In the genomic region with DNA sequence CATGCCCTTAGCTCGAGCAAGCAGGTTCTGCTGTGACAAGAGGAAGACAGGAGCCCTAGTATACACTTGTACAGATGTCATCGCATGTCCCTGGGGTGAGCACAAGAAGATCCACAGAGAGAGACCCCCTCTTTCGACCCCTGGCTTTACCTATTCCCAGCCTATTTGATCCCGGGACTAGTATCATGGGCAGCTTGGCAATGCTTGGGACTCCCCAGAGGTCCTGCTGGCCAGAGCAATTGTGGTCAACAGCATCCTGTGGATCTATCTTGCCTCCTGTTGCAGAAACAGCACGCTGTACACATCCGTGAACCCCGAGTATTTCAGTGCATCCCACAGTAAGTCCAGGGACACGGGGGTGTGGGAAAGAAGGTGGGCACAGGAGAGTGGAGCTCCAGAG, we compare ENCODE assay signal across 44 mouse cellular contexts. TPM values are rescaled to one million over a fixed set of nuclear protein-coding genes. Genes with fewer than 3 reads are reported as not detected.
"Had no signal": no experiment of that assay in that cellular context is flagged by ENCODE, and none has a peak within 500 bp of the region (broad histone marks: within the 10 kb centered on the region; RNA-seq: fewer than 3 reads in every experiment).

No protein-coding gene starts in this region.

- DNase-seq: heart, postnatal 10 days; heart, postnatal 14 days; heart, postnatal 4 days; kidney, adult 11 months; kidney, adult 18-20 months; kidney, adult 2 months; kidney, adult 8-10 months; kidney, adult 9 months; kidney, postnatal 10 days; kidney, postnatal 14 days; kidney, postnatal 25 days; kidney, postnatal 36 days; kidney, postnatal 4 days; layer of hippocampus, adult 9-11 months; layer of hippocampus, postnatal 36 days had no signal

- H3K27ac ChIP-seq: heart, embryonic 10.5 days; heart, embryonic 13.5 days; heart, embryonic 15.5 days; hindbrain, embryonic 10.5 days; hindbrain, embryonic 12.5 days; hindbrain, embryonic 13.5 days; hindbrain, embryonic 14.5 days; hindbrain, embryonic 15.5 days; hindbrain, postnatal 0 days; intestine, embryonic 15.5 days; kidney, embryonic 15.5 days; kidney, postnatal 0 days; layer of hippocampus, adult 2 months had no signal

- H3K9me3 ChIP-seq: heart, embryonic 10.5 days; heart, embryonic 12.5 days; heart, embryonic 13.5 days; heart, embryonic 15.5 days; hindbrain, embryonic 10.5 days; hindbrain, embryonic 12.5 days; hindbrain, embryonic 13.5 days; hindbrain, embryonic 15.5 days; intestine, embryonic 15.5 days; kidney, embryonic 15.5 days had no signal

- H3K36me3 ChIP-seq: heart, embryonic 10.5 days; heart, embryonic 12.5 days; heart, embryonic 13.5 days; heart, embryonic 15.5 days; hindbrain, embryonic 10.5 days; hindbrain, embryonic 12.5 days; hindbrain, embryonic 13.5 days; hindbrain, embryonic 15.5 days; intestine, embryonic 15.5 days; kidney, embryonic 15.5 days had no signal

- H3K4me3 ChIP-seq: heart, embryonic 10.5 days; heart, embryonic 12.5 days; heart, embryonic 13.5 days; heart, embryonic 15.5 days; hindbrain, embryonic 10.5 days; hindbrain, embryonic 12.5 days; hindbrain, embryonic 13.5 days; hindbrain, embryonic 15.5 days; intestine, embryonic 15.5 days; kidney, embryonic 15.5 days; layer of hippocampus, adult 2 months had no signal

- H3K4me2 ChIP-seq: heart, embryonic 11.5 days; heart, embryonic 12.5 days; heart, embryonic 13.5 days; heart, embryonic 15.5 days; hindbrain, embryonic 12.5 days; hindbrain, embryonic 13.5 days; hindbrain, embryonic 14.5 days; hindbrain, embryonic 15.5 days; intestine, embryonic 15.5 days; kidney, embryonic 15.5 days had no signal

- H3K9ac ChIP-seq: heart, embryonic 12.5 days; heart, embryonic 13.5 days; heart, embryonic 15.5 days; hindbrain, embryonic 12.5 days; hindbrain, embryonic 13.5 days; hindbrain, embryonic 14.5 days; hindbrain, embryonic 15.5 days; intestine, embryonic 15.5 days; kidney, embryonic 15.5 days had no signal

- ATAC-seq: hindbrain, embryonic 16.5 days; hindbrain, postnatal 0 days; inflammation-experienced regulatory T-cells, adult 6 months; intestine, embryonic 15.5 days; intestine, embryonic 16.5 days; intestine, postnatal 0 days had no signal

RNA-seq across cellular contexts. Expression of a gene that starts 14.5 kb away (rescaled TPM):
- polyA plus RNA-seq: heart, embryonic 10.5 days; heart, embryonic 12.5 days; heart, embryonic 16.5 days; heart, postnatal 0 days had no signal

RNA-seq across cellular contexts. Expression of a gene that starts 16.3 kb away (rescaled TPM):
- total RNA-seq: hematopoietic stem cell, adult 5-6 weeks had no signal

RNA-seq across cellular contexts. Expression of a gene that starts 35.3 kb away (rescaled TPM):
- total RNA-seq: hindbrain, postnatal 0 days; layer of hippocampus, adult 18-20 months; layer of hippocampus, adult 2 months; layer of hippocampus, adult 8-10 months; layer of hippocampus, postnatal 10 days; layer of hippocampus, postnatal 14 days; layer of hippocampus, postnatal 25 days; layer of hippocampus, postnatal 36 days; left cerebral cortex, adult 18-20 months had no signal
- polyA plus RNA-seq: hindbrain, embryonic 11.5 days; hindbrain, embryonic 12.5 days; hindbrain, embryonic 13.5 days; hindbrain, embryonic 14.5 days; hindbrain, embryonic 16.5 days; hindbrain, postnatal 0 days; kidney, embryonic 15.5 days had no signal
